Mouse (Mus musculus): ENCODE measurements around the gene Irf8.
"Not testable (repeated sequence)": the region's sequence is repeated elsewhere in the genome, so short reads cannot be mapped to it uniquely, and the experiment has no call there.

Gene Irf8

DNA sequence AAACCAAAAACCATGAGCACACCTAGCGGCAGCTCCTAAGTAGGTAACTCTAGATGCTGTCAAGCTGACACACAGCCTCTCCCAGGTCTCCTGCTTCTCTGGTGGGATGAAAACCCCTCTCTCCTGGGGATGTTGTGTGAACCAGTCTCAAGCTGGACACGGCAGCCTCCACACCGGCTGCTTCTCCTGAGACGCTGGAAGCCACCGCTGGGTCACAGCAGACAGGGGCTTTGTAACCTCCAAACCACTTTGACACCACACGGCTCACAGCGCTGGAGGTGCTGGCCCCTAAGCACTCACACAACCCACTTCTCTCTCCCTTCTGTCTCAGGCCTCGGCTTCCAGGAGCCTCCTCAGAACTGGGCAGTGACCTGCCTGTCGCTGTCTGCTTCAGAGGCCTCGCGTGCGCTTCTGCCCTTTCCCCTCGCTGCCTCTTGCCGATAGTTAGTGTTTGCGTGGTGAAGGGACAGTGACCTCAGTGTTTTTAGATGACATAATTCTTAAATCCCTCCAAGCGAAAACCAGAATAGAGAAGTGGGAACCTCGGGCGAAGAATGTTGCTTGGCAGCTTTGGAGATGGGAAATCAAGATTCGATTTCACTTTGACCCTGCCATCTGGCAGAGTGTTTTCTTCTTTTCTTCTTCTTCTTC, 16.4 kb upstream of the Irf8 start:
- no peak for DNase-seq (ENCODE audit: low read depth, low spot score)

DNA sequence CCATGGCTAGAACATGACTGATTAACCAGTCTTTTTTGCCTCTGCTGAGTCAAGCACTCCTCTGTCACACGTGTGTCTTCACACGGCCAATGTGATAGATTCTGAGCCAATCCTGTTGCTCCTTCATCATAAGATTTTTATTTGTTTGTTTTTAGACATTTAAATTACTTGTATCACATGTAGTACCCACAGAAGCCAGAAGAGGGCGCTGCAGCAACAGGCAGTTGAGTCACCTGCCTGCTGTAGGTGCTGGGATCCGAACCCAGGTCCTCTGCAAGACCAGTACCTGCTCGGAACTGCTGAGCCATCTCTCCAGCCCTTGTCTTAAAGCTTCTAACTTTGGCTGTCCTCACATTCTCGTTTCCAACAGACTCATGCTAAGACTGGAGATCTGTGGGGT, 13.1 kb upstream of the Irf8 start:
- no peak for DNase-seq (ENCODE audit: low read depth, low spot score)

- DNase-seq (ENCODE audit: low read depth, low spot score), result not testable (repeated sequence)
These were observed 12.1 kb upstream of the Irf8 start for GRCm38 (mm10) chr8:120724096-120724495.

DNA sequence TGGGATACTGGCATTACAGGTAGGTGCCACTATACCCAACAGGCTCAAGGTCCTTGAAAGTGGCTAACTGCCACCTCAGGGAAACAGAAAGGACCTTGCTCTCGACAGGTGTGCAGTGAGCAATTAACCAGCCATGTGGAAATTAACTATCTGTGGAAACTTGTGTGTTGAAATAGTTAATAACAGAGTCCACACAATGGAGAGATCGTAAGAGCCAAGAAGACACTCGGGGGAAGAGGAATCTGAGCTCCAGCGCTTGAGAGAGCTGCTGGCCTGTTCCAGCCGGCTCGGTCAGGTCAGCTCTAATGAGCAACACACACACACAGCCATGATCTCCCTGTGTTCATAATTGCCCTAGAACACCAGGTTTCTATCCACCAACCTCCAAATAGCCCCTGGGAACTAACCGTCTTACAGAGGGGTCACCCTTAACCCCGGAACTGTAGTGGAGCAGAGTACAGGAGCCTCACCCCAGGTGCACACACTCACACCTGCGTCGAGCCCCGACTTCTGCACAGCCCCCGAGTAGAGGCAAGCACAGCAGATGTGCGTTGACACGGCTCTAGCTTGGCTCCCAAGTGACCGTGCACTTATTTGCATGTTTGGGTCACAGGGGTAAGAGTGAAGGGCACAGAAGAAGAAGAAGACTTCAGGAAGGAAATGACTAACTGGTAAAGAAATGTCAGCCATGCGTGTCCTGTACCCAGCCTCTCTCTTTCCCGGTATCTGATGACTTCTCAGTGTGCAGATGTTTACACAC, 11.2 kb upstream of the Irf8 start:
- no peak for DNase-seq (ENCODE audit: low read depth, low spot score)

DNA sequence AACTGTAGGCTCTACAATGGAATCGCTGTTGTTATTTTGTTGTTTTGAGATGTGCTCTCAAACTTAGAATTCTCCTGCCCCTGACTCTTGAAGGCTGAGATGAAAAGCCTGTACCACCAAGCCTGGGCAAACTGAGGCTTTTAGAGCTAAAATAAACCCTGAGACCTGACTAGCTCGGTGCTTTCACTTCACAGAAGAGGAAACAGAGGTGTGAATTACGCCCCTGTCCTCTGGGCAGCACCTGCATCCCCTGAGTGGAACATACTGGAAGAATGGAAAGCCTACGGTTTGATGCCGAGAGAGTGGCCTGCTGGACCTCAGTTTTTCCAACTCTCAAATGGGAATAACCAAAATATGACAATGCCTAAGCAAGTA, 10.6 kb upstream of the Irf8 start:
- DNase-seq (ENCODE audit: low read depth, low spot score), result no peak

DNA sequence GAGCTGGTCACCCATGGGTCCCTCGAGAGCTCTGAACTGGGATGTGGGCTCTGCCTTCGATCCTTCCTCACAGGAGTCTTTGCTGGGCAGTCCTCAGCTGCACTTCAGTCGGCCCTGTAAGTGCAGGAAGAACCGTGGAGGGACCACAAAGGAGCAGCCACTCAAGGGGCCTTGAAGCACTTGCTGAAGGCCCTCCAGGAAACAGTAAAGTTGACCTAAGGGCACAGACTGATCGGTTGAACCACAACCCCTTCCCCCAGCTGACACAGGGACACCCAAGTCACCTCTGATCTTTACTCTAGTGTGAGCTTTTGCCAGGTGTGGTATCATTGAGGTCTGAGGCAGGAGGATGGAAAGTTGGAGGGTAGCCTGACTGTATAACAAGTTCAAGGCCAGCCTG, 10.1 kb upstream of the Irf8 start:
- DNase-seq (ENCODE audit: low read depth, low spot score), result no peak

GRCm38 (mm10) chr8:120728488-120729160, 7.5 kb upstream of the Irf8 start:
- no peak for DNase-seq (ENCODE audit: low read depth, low spot score)

DNA sequence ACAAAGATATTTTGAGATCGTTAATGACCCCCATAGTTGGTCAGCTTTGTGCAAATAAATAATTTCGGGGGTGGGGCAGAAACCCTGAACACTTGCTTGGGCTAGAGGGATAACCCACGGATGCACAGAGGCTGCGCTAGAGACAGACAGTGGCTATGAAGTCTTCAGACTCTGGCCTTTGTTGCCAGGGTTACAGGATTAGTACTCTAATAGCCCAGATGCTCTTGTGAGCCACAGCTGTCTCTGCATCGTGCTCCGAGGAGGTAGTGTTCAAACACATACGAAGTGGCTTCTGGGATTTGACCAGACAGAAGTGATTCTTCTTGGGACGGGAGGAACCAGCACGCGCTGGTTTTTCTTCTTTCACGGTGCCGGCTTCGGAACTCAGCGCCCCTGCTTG, 4.6 kb upstream of the Irf8 start:
- DNase-seq (ENCODE audit: low read depth, low spot score), result no peak

DNA sequence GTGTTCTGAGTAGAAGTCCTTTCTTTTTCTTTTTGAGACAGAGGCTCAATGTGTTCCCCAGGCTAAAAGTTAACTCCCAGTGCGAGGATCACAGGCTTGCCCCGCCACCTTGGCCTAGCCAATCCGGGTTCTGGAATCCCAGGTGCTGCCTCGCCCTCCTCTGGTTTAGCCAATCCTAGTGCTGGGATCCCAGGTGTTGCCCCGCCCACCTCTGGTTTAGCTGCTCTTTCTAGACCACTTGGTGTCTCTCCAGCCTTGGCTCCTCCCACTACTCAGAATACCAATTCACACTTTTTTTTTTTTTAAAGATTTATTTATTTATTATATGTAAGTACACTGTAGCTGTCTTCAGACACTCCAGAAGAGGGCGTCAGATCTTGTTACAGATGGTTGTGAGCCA, 4.1 kb upstream of the Irf8 start:
- DNase-seq (ENCODE audit: low read depth, low spot score), result no peak

DNA sequence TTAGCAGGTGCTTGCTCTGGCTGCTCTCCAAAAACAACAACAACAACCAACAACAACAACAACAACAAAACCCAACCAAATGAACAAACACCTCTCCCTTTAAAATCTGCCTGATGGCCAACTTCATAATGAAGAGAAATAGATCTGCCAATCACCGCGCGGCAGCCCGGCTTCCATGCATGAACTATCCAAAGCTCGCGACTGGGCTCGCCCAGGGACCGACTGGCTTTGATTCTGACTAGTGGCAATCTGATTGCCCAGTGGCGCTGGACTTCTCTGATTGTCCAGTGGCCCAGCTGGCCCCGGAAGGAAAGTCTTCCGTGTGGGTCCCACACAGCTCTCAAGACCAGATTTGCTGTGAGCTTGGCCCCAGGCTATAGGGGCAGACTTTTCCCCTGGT, 328 bp downstream of the Irf8 start:
- peak; percentile 40 for DNase-seq (ENCODE audit: low read depth, low spot score)

- DNase-seq (ENCODE audit: low read depth, low spot score), result no peak
These were observed 1.0 kb downstream of the Irf8 start for GRCm38 (mm10) chr8:120737166-120737565.

GRCm38 (mm10) chr8:120738771-120739170, 2.6 kb downstream of the Irf8 start:
- no peak for DNase-seq (ENCODE audit: low read depth, low spot score)

DNA sequence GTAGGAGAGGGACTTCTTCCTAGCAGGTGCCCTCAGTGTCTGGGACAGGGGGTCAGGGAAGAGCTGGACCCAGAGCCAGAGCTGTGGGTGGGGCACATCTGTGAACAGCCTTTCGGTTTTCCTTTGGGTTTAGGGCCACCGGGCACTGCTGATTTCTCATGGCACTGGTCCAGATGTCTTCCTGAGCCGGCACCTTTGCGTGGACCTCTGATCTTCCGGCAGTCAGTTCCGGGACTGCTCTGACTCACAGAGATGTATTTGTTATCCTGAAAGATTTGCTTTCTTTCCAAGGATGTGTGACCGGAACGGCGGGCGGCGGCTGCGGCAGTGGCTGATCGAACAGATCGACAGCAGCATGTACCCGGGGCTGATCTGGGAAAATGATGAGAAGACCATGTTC, 3.4 kb downstream of the Irf8 start:
- DNase-seq (ENCODE audit: low read depth, low spot score), result no peak

- DNase-seq (ENCODE audit: low read depth, low spot score), result no peak
These were observed 4.4 kb downstream of the Irf8 start for GRCm38 (mm10) chr8:120740579-120740978.

- DNase-seq (ENCODE audit: low read depth, low spot score), result no peak
These were observed 4.8 kb downstream of the Irf8 start for GRCm38 (mm10) chr8:120741001-120741400.

GRCm38 (mm10) chr8:120741815-120742530, 5.8 kb downstream of the Irf8 start:
- no peak for DNase-seq (ENCODE audit: low read depth, low spot score)

DNA sequence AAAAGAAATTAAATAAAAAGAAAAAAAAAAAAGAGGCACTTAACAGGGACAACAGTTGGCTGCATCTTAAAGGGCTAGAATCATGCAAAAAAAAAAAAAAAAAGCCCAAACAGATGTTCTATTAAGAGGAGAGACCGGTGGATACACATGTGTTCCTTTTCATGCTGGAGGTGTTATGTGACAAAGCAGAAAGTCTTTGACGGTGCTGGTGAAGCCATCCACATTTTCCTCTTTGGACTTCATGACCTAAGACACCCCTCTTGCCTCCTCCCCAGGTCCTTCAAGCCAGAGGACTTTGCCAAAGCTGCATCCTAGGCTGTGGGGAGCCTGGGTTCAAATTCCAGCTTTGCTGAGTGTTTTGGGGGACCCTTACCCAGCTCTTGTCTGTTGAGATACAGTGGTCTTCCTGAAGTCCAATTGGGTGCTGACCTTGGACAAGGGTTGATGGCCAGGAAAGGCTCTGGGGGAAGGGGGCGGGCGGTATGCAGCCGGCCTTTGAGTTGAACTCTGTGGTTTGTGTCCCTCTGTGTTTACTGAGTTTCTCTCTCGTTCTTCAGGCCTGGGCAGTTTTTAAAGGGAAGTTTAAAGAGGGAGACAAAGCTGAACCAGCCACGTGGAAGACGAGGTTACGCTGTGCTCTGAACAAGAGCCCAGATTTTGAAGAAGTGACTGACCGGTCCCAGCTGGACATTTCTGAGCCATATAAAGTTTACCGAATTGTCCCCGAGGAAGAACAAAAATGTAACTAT, 7.2 kb downstream of the Irf8 start:
- no peak for DNase-seq (ENCODE audit: low read depth, low spot score)

DNA sequence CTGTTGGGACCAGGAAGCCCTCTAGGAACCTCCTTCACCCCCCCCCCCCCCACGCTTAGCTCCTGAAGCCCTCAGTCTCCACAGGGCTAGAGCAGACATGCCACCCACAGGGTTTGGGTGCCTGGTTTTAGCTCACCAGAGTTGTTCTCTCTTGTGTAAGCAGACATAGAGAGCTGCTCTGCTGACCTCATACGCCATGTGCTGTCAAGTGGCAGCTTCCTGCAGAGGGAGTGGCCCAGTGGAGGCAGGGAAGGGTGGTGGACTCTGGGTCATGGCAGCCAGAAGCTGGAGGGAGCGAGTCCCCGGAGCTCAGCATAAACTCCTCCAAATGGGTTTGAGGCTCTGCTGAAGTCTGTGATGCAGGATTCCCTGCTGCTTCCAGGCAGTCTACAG, 7.7 kb downstream of the Irf8 start:
- DNase-seq (ENCODE audit: low read depth, low spot score), result no peak

DNA sequence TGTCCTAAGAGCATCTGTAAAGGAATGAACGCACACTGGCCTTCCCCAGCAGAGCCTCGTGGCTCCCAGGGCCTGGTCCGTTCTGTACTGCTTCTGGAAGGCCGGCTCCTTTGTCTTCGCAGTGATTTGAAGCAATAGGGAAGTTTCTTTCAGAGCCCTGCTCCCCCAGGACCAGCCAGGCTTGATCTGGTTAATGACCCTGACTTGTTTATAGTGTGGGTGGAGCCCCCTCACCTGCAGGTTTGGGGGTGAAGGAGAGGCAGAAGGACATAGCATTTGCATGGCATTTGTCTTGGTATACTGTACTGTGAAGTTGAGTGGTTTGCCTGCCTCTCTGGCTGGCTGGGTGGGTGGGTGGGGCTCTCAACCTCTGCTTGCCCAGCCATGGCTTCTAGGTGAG, 8.3 kb downstream of the Irf8 start:
- DNase-seq (ENCODE audit: low read depth, low spot score), result no peak

DNA sequence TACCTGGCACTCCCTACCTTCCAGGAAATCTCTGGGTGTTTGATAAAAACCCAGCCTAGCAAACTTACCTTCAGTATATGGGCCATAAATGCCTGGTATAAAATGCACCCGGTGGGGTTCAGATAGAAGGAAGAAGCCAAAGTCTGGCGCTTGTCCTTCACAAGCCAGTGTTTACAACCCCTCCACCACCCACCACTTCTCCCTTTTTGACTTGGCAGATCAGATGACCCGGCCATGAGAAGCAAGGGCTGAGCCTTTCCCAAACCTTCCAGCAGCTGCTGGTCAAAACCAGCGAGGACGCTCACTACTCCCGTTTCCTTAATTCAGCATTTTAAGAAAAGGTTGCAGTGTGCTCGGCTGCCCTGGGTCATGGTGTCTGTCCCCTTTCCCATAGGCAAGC, 9.1 kb downstream of the Irf8 start:
- no peak for DNase-seq (ENCODE audit: low read depth, low spot score)

GRCm38 (mm10) chr8:120746007-120746701, 10.0 kb downstream of the Irf8 start:
- no peak for DNase-seq (ENCODE audit: low read depth, low spot score)

Data from skeletal muscle tissue, adult 2 months (tissue).